Mouse (Mus musculus) brown adipose tissue, adult 24 weeks (tissue): ENCODE data around the gene Fndc5. TPM values are rescaled to one million over a fixed set of nuclear protein-coding genes. Genes with fewer than 3 reads are reported as not detected.

Experiments used
- H3K27ac ChIP-seq: fragments of 200-500 bp; replicated peaks from 2 replicates; pipeline ENCODE4 v1.5.1; 2012; ENCODE audit warnings: low read depth, mild to moderate bottlenecking, low read length
- H3K4me1 ChIP-seq: fragments of 200-500 bp; 2 replicates; pipeline ENCODE4 v1.6.1; 2012; ENCODE audit warnings: low read length, mixed read lengths; ENCODE audit not compliant: control insufficient read depth, insufficient read depth, insufficient read length
- H3K4me3 ChIP-seq: fragments of 200-500 bp; 2 replicates; pipeline ENCODE4 v1.5.1; 2012; ENCODE audit warnings: low read depth, mild to moderate bottlenecking, low read length, moderate library complexity; ENCODE audit not compliant: insufficient read depth
- polyA plus RNA-seq: library from polyadenylated mRNA; stranded (reverse); fragments of >200 nt; gene quantifications from 2 replicates; pipeline ENCODE4 v1.2.4, GENCODE M21; 2012; ENCODE audit not compliant: missing spikeins, insufficient read depth, insufficient read length

Gene Fndc5
- polyA plus RNA-seq, 1 experiment, result 1.2 TPM

GRCm38 (mm10) chr4:129117720-129118510, 18.9 kb upstream of the Fndc5 start:
- Histone ChIP-seq H3K4me3 (no peak overlapping the region), H3K4me1 (no peaks in the 10 kb centered on the region), H3K27ac (no peak overlapping the region)

GRCm38 (mm10) chr4:129119708-129120107, 17.1 kb upstream of the Fndc5 start:
- Histone ChIP-seq H3K4me1 (no peaks in the 10 kb centered on the region), H3K27ac (no peak overlapping the region), H3K4me3 (no peak overlapping the region)

GRCm38 (mm10) chr4:129120520-129121445, 16.0 kb upstream of the Fndc5 start:
- Histone ChIP-seq H3K4me3 (no peak overlapping the region), H3K4me1 (no peaks in the 10 kb centered on the region), H3K27ac (no peak overlapping the region)

GRCm38 (mm10) chr4:129121569-129122086, 15.2 kb upstream of the Fndc5 start, which contains the start of gene Hpca:
Gene Hpca, minus strand, starts transcription at chr4:129122036.
- Histone ChIP-seq H3K4me3 (no peak within 1 kb of the TSS), H3K27ac (no peak within 1 kb of the TSS), H3K4me1 (no peaks in the 10 kb centered on the region)

GRCm38 (mm10) chr4:129122107-129122506, 14.7 kb upstream of the Fndc5 start:
- Histone ChIP-seq H3K4me3 (no peak overlapping the region), H3K27ac (no peak overlapping the region), H3K4me1 (no peaks in the 10 kb centered on the region)

GRCm38 (mm10) chr4:129122719-129123118, 14.1 kb upstream of the Fndc5 start:
- H3K4me3 ChIP-seq, result no peak overlapping the region
- no peak overlapping the region for H3K27ac ChIP-seq
- no peaks in the 10 kb centered on the region for H3K4me1 ChIP-seq

GRCm38 (mm10) chr4:129124652-129125146, 12.1 kb upstream of the Fndc5 start:
- Histone ChIP-seq H3K4me1 (no peaks in the 10 kb centered on the region), H3K27ac (no peak overlapping the region)

GRCm38 (mm10) chr4:129125736-129126451, 10.9 kb upstream of the Fndc5 start:
- Histone ChIP-seq H3K4me1 (no peaks in the 10 kb centered on the region), H3K4me3 (no peak overlapping the region), H3K27ac (no peak overlapping the region)

More at GRCm38 (mm10) chr4:129124652-129125146, 12.1 kb upstream of the Fndc5 start:
- no peak overlapping the region for H3K4me3 ChIP-seq

- Histone ChIP-seq H3K4me1 (no peaks in the 10 kb centered on the region), H3K4me3 (no peak overlapping the region), H3K27ac (no peak overlapping the region)
These were observed 8.0 kb upstream of the Fndc5 start for GRCm38 (mm10) chr4:129128582-129129338.

GRCm38 (mm10) chr4:129129387-129129786, 7.4 kb upstream of the Fndc5 start:
- H3K4me3 ChIP-seq, result no peak overlapping the region
- no peaks in the 10 kb centered on the region for H3K4me1 ChIP-seq
- no peak overlapping the region for H3K27ac ChIP-seq

GRCm38 (mm10) chr4:129130149-129130548, 6.7 kb upstream of the Fndc5 start:
- Histone ChIP-seq H3K4me3 (no peak overlapping the region), H3K27ac (no peak overlapping the region), H3K4me1 (no peaks in the 10 kb centered on the region)

- H3K4me1 ChIP-seq, result no peaks in the 10 kb centered on the region
- no peak overlapping the region for H3K27ac ChIP-seq
- no peak overlapping the region for H3K4me3 ChIP-seq
These were observed 6.0 kb upstream of the Fndc5 start for GRCm38 (mm10) chr4:129130755-129131303.

GRCm38 (mm10) chr4:129134799-129135585, 1.8 kb upstream of the Fndc5 start:
- peak overlapping the region; percentile 21; the same call in 1 of the 2 replicates for H3K4me3 ChIP-seq
- H3K27ac ChIP-seq, result no peak overlapping the region
- H3K4me1 ChIP-seq, result no peaks in the 10 kb centered on the region
